Mouse (Mus musculus) skeletal muscle tissue, adult 2 months (tissue): ENCODE results near the gene Calcb.
"Not testable (repeated sequence)": the region's sequence is repeated elsewhere in the genome, so short reads cannot be mapped to it uniquely, and the experiment has no call there.

Experiments
- DNase-seq: peaks from one replicate; pipeline ENCODE4 v3.0.0-alpha.2; 2012; ENCODE audit warnings: low read depth, low spot score

Calcb gene

DNA sequence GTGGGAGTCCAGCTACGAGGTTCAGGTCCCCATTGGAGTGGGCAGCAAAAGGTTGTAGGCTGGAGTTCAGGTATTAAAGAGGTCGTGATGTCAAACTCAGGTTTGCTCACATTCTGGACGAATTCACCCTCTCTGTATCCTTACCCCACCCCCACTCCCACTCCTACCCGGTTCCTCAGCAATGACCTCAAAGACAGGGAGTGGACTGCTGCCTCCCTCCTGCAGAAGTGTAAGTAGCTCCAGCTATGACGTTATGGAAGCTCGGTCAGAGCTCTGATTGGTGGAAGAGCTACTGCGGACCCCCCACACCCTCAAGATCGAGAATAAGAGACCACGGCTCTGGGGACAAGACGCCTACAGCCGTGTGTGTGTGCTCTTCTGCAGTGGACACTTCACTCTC is at the start of gene Calcb:
Gene Calcb, plus strand, starts transcription at position 344 of the 400 bp plus-strand sequence.
- DNase-seq = no peak

GRCm38 (mm10) chr7:114671405-114671804 is 47.0 kb upstream of the Calcb start:
- no peak for DNase-seq

- no peak for DNase-seq
These were observed 45.7 kb upstream of the Calcb start for GRCm38 (mm10) chr7:114672697-114673096.

DNA sequence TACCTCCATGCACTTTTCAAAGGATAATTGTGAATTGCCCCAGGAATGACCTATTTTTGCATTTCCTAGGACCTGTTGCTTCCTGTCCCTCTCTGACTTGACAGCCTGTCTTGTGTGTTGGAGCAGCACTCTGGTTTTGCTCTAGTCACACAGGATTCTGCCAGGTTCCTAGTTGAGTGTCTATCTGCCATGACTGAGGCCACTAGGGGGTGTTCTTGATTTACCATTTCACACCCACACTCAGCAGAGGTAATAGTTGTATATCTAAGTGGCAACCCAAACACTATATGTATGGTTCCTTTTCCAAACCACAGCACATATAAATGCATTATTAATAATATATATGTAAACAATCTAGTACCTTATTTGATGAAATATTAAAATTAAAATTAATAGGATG is 26.1 kb upstream of the Calcb start:
- no peak for DNase-seq

DNA sequence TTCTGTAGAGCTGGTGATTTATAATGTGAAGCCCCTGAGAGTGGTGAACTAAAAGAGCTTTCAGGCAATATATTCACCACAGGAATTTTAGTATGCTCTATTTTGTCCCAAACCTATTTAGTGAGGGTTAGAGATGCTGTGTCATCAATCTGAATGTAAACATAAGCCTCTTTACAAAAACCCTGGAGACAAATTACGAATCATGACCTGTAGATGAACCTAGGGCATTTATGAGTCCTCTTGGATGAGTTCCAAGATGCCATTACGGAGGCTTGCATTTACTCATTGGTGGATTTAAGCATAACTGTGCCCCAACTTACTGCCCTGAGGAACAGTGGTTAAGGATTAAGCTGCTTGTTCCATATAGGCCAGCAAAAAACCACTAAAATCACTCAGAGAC is 17.6 kb upstream of the Calcb start:
- no peak for DNase-seq

DNA sequence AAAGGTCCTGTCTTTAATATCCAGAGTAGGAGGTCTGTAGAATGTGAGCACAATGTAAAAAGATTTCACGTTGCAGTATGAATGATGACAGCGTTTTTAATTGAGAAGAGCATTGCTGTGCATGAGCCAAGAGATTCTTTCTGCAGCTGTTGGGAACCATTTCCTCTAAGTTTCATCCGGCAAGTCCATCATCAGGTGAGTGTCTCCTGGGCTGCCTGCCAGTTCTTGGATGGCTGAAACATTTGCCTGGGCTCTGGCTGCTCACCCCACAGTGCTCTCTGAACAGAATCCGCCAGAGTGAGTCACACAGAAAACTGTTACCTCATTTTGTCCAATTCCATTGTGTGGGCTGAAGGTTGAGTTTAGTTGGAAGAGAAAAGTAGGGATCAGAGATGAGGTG is 11.7 kb upstream of the Calcb start:
- no peak for DNase-seq

- no peak for DNase-seq
These were observed 11.0 kb upstream of the Calcb start for GRCm38 (mm10) chr7:114707398-114707797.

DNA sequence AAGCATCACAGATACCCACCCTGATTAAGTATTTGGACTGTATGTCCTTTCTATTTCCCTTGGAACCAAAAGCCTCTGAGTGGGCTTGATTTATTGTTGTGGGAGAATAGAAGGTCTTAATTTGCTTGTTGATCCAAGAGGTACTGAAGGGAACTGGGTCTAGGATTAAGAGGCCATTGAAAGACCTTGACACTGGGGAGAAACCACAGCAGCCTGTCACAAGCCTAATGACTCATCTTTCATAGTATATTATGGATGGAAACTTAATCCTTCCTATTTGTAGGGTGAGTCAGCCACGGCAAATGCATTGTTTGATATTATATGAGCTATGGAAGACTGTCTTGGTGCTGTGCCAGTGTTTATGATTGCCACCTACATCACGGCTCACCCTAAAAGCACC is 8.0 kb upstream of the Calcb start:
- no peak for DNase-seq

- no peak for DNase-seq
These were observed 5.9 kb upstream of the Calcb start for GRCm38 (mm10) chr7:114712523-114712922.

GRCm38 (mm10) chr7:114719381-114720131 is 1.1 kb downstream of the Calcb start:
- no peak for DNase-seq

DNA sequence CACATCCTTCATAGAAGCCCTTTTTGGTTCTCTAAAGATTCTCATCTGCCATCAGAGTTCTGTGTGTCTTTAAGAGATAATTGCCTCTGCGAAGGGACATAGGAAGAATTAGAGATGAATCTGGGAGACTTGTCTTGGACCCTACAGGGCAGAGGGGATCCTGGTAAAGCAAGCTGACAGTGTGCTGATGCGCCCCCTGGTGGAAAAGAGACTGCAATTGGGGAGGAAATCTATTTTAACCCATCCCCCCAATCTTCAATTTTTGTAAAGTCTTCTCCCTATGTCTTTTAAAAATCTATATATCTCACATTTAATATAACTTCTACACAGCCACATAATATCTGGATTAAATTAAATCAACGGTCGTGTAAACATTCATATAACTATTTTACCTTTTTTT is 11.3 kb downstream of the Calcb start:
- DNase-seq = not testable (repeated sequence)

- no peak for DNase-seq
These were observed 12.7 kb downstream of the Calcb start for GRCm38 (mm10) chr7:114731175-114731574.

- DNase-seq = not testable (repeated sequence)
These were observed 13.3 kb downstream of the Calcb start for GRCm38 (mm10) chr7:114731700-114732099.

- DNase-seq = no peak
These were observed 17.8 kb downstream of the Calcb start for GRCm38 (mm10) chr7:114736256-114736655.

GRCm38 (mm10) chr7:114738166-114738565 is 19.7 kb downstream of the Calcb start:
- DNase-seq = no peak

DNA sequence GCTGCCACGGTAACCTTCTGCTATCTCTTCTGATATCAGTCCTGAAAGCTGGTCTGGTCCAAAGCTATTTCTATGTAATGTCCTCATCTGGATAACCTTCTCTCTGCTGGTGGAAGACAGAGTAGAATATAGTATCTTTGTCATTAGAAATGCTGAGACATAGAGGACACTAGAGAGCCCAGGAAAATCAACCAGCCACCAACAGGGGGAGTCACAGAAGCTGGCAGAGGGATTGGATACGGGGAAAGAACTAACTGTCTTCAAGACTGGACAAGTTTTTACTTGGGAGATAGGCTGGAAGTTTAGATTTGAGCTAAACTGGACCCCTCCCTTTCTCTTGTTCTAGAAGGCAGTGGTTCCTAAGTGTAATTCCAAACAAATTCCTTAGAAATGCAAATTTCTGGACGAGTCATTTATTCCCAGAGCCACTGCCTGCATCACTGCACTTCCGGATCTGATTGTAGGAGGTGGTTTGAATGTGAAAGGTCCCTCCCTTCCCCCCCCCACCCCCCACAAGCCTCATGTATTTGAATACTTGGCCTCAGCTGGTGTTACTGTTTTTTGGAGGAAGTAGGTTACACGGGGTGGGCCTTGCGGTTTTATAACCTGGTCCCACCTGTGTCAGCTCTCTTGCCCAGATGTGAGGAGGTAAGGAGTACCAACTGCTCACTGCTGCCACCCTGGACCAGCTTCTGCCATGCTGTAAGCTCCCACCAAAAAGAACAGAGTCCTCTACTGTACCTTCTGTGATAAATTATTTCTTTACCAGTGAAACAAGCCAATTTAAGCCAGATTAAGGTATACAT is 22.1 kb downstream of the Calcb start:
- DNase-seq = no peak

DNA sequence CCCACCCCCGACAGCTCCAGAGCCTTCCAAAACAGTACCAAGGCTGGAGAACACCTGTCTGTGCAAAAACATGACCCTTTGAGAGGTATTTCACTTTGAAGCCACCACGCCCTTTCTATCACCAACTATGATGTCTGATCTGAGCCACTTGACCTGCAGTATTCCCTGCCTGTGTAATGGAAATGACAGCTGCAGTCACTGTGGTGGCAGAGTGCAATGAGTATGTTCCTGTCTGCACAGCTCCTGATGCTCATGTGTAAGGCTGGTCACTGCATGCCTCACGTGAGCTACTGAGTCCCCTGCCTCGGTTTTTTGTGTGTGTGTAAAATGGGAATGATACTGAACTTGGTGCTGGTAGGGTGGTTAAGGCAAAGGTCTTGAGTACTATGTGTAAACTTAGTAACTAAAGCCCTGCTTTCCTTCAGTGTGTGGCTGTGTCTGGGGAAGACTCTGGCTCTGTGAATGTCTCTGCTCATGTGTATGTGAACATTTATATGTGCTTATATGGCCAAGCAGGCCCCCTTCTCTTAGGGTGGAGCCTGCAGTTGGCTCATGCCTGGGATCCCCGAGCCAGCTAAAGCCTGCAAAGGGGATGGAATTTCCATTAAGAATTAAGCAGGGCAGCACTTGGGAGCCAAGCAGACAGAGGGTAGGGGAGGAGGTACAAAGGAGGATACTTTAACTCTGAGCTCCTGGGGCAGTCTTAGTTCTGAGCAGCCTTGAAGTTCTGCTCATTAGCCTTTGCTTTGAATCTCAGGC is 24.8 kb downstream of the Calcb start, which contains the start of gene Insc:
Gene Insc, plus strand, starts transcription at position 673 of the 759 bp plus-strand sequence.
- DNase-seq = no peak

DNA sequence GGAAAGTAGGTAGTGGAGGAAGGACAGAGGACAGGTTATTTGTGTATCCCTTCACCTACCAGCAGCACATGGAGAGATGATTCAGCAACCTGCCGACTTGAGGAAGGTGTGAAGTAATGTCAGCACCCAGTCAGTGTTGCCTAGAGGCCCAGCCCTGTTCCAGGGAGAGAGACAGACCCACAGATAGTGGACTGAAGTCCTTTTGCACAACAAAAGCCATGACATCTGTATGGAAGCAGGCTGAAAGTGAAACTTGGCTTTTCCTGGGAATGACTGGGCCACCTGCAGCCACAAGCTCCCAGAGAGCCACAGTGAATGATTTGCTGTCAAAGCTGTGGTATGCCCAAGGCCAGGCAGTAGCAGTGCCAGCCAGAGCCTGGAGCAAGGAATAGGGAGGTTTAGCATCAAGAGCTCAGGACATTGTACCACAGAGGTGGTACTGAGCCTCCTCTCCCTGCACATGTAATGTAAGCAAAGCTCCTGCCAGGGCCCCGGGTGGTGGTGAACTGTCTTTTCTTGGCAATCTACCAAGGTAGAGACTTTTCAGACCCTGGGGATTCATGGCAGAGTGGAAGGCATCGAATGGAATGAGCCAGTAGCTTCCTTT is 26.3 kb downstream of the Calcb start:
- peak; percentile 10 for DNase-seq

DNA sequence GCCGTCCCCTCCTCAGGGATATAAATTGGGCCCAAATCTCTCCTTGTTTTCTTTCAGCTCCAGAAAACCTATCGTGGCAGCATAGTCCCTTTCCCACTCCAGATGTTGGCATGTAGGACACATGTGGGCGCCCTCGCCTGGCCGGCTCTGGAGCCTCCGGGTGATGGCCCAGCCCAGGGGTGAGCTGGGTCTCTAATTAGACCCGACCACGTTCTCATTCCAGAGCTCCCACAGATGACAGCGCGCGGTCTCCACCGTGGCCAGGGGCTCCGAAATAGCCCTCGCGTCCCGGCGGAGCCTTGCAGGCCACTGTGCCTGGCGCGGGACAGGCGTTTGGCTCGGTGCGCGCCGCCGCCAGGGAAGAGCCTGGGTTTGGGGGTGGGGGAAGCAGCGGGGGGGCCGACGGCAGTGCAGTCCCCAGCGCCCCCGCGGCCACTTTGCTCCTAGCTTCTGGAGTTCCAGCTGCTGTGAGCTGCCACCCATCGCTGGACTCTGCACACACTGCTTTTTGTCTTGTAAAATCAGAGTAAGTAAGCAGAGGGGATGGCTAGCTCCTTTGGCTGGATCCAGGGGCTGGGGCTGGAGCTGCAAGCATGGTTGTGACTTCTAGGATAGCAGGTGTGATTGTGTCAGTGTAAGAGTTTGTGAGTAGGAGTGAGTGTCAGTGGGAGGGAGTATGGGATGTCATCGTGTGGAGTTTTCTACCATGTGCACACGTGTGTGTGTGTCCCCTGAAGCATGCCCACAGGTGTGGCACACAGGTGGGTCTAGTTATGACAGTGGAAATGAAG is 27.2 kb downstream of the Calcb start:
- DNase-seq = peak; percentile 7

DNA sequence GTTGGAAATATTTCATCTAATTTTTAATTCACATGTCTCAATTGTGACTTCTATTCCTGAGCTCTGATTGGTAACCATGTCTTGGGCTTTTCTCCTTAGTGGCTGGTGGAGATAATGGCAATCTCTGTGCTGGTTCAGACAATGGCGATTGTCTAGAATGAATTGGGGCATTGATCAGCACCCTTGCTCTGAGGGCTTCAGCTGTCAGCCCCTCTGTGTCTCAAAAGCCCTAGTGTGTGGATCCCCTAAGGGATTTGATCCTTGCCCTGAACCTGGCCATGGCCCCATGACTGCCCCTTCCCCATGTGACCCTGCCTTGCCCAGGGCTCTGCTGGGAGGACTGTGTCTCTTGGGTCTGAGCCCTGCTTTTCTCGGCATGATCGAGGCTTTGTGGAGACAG is 29.2 kb downstream of the Calcb start:
- no peak for DNase-seq

DNA sequence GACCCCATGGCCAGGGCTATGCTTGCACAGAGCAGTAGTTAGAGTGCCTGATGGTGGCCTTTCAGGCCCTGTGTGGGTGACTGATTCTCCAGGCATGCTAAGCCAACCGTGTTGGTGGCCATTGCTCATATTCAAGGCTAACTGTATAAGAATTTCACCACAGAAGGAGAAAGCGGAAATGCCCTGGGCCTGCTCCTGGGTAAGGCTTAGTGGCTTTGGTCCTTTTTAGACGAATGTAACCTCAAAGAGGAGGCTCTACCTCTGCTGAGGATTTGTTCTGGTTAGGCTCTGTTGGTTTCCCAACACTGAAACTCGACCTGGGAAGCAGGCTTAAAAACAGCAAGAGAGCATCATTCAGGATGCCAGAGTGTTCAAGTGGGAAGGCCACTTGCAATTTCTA is 29.8 kb downstream of the Calcb start:
- DNase-seq = no peak
